Mouse (Mus musculus) urinary bladder, postnatal 14 days (tissue): Measurements from ENCODE around the gene Bcl11b.

Experiments used
- DNase-seq: peaks from one replicate; pipeline ENCODE4 v3.0.0; 2021; ENCODE audit warnings: low spot score

The Bcl11b gene

GRCm38 (mm10) chr12:107998746-107999145 lies 4.7 kb downstream of the Bcl11b start:
- DNase-seq: peak; percentile 79

- DNase-seq: no peak
Observed at GRCm38 (mm10) chr12:107997901-107998300, 5.5 kb downstream of the Bcl11b start.

GRCm38 (mm10) chr12:107997241-107997640 lies 6.2 kb downstream of the Bcl11b start:
- DNase-seq: no peak

- no peak for DNase-seq
Observed at GRCm38 (mm10) chr12:107996773-107997172, 6.6 kb downstream of the Bcl11b start.

GRCm38 (mm10) chr12:107996216-107996615 lies 7.2 kb downstream of the Bcl11b start:
- no peak for DNase-seq

- no peak for DNase-seq
Observed at GRCm38 (mm10) chr12:107994421-107994820, 9.0 kb downstream of the Bcl11b start.

- DNase-seq: no peak
Observed at GRCm38 (mm10) chr12:107993029-107993428, 10.4 kb downstream of the Bcl11b start.

GRCm38 (mm10) chr12:107991191-107991590 lies 12.2 kb downstream of the Bcl11b start:
- DNase-seq: no peak

GRCm38 (mm10) chr12:107983211-107983610 lies 20.2 kb downstream of the Bcl11b start:
- DNase-seq: no peak

- no peak for DNase-seq
Observed at GRCm38 (mm10) chr12:107982306-107982705, 21.1 kb downstream of the Bcl11b start.

GRCm38 (mm10) chr12:107981231-107981630 lies 22.2 kb downstream of the Bcl11b start:
- no peak for DNase-seq

GRCm38 (mm10) chr12:107980261-107980961 lies 23.0 kb downstream of the Bcl11b start:
- no peak for DNase-seq

GRCm38 (mm10) chr12:107979710-107980260 lies 23.6 kb downstream of the Bcl11b start:
- DNase-seq: peak; percentile 46

- no peak for DNase-seq
Observed at GRCm38 (mm10) chr12:107978736-107979255, 24.6 kb downstream of the Bcl11b start.

- DNase-seq: no peak
Observed at GRCm38 (mm10) chr12:107978063-107978462, 25.3 kb downstream of the Bcl11b start.

GRCm38 (mm10) chr12:107977534-107977933 lies 25.9 kb downstream of the Bcl11b start:
- DNase-seq: no peak

- DNase-seq: no peak
Observed at GRCm38 (mm10) chr12:107977086-107977485, 26.3 kb downstream of the Bcl11b start.

GRCm38 (mm10) chr12:107976571-107977001 lies 26.8 kb downstream of the Bcl11b start:
- DNase-seq: no peak

GRCm38 (mm10) chr12:107975897-107976570 lies 27.4 kb downstream of the Bcl11b start:
- DNase-seq: no peak

GRCm38 (mm10) chr12:107975479-107975896 lies 27.9 kb downstream of the Bcl11b start:
- no peak for DNase-seq

- DNase-seq: no peak
Observed at GRCm38 (mm10) chr12:107974504-107974903, 28.9 kb downstream of the Bcl11b start.

- DNase-seq: no peak
Observed at GRCm38 (mm10) chr12:107973556-107974140, 29.8 kb downstream of the Bcl11b start.
